19 mouse cellular contexts compared by ENCODE assay signal in genomic region chr14:120805137-120805536, GRCm38 (mm10).
DNase-seq lines count a peak whose midpoint lies in the region; ATAC-seq and TF ChIP-seq lines count a peak whose summit lies in the region.
"Had no signal": no experiment of that assay in that cellular context is flagged by ENCODE, and none has a peak within 500 bp of the region (broad histone marks: within the 10 kb centered on the region; RNA-seq: fewer than 3 reads in every experiment).

No protein-coding gene starts in this region.

- no peaks in the 10 kb centered on the region for H3K27me3 ChIP-seq in kidney, adult 2 months (replicated peaks; ENCODE audit: control insufficient read depth, insufficient read depth, low read length)
- no peaks in the 10 kb centered on the region for H3K27me3 ChIP-seq in midbrain, embryonic 13.5 days
- no peaks in the 10 kb centered on the region for H3K27me3 ChIP-seq in midbrain, postnatal 0 days (ENCODE audit: insufficient read depth, low read length)
- H3K27me3 ChIP-seq in liver, embryonic 12.5 days (replicated peaks), result peaks cover 6% of the 10 kb centered on the region; the same call in 1 of the 2 replicates
- H3K27me3 ChIP-seq: embryonic facial prominence, embryonic 15.5 days; heart, embryonic 12.5 days; liver, embryonic 15.5 days had no signal

- no peak for TF ChIP-seq POLR2A in kidney, adult 2 months (IDR thresholded peaks at IDR 0.05; ENCODE audit: low read depth, low read length)

- H3K4me1 ChIP-seq in kidney, adult 2 months (ENCODE audit: control insufficient read depth, insufficient read depth, low read length), result peaks cover 3% of the 10 kb centered on the region; the same call in 1 of the 2 replicates
- H3K4me1 ChIP-seq in midbrain, embryonic 13.5 days (replicated peaks), result peaks cover 25% of the 10 kb centered on the region
- H3K4me1 ChIP-seq in midbrain, postnatal 0 days (ENCODE audit: insufficient read depth, low read length), result 0 out of 2 replicates have a peak, but pooled peaks cover 6% of the 10 kb centered on the region
- H3K4me1 ChIP-seq in liver, embryonic 12.5 days, result no peaks in the 10 kb centered on the region
- H3K4me1 ChIP-seq: liver, embryonic 15.5 days had no signal

- no peaks in the 10 kb centered on the region for H3K36me3 ChIP-seq in kidney, adult 2 months (ENCODE audit: control insufficient read depth, insufficient read depth, low read length)
- H3K36me3 ChIP-seq in midbrain, embryonic 13.5 days, result no peaks in the 10 kb centered on the region
- H3K36me3 ChIP-seq in midbrain, postnatal 0 days (ENCODE audit: insufficient read depth, low read length), result no peaks in the 10 kb centered on the region
- H3K36me3 ChIP-seq in liver, embryonic 12.5 days, result no peaks in the 10 kb centered on the region
- H3K36me3 ChIP-seq: embryonic facial prominence, embryonic 15.5 days; heart, embryonic 12.5 days; hindbrain, embryonic 10.5 days; limb, embryonic 10.5 days; liver, embryonic 15.5 days had no signal

- ATAC-seq in midbrain, embryonic 13.5 days, result no peak
- no peak for ATAC-seq in midbrain, postnatal 0 days (ENCODE audit: low FRiP score)
- ATAC-seq in liver, embryonic 12.5 days, result no peak
- ATAC-seq: activated CD4-positive, CD25-positive, alpha-beta regulatory T cell, adult 4 months; intestine, embryonic 16.5 days had no signal

- H3K4me3 ChIP-seq in kidney, adult 2 months (ENCODE audit: insufficient read depth, low read depth, low read length), result no peak overlapping the region
- H3K4me3 ChIP-seq in midbrain, embryonic 13.5 days (replicated peaks), result no peak overlapping the region
- no peak overlapping the region for H3K4me3 ChIP-seq in midbrain, postnatal 0 days (ENCODE audit: low read depth, low read length)
- no peak overlapping the region for H3K4me3 ChIP-seq in liver, embryonic 12.5 days
- H3K4me3 ChIP-seq: embryonic facial prominence, embryonic 15.5 days; heart, embryonic 12.5 days; hindbrain, embryonic 10.5 days; limb, embryonic 10.5 days; liver, embryonic 15.5 days had no signal

- no peak overlapping the region for H3K9ac ChIP-seq in midbrain, embryonic 13.5 days (replicated peaks)
- H3K9ac ChIP-seq in midbrain, postnatal 0 days (replicated peaks; ENCODE audit: low read length, poor library complexity, severe bottlenecking), result no peak overlapping the region
- H3K9ac ChIP-seq in liver, embryonic 12.5 days, result no peak overlapping the region
- H3K9ac ChIP-seq: embryonic facial prominence, embryonic 15.5 days; forebrain, postnatal 0 days; heart, embryonic 12.5 days; liver, embryonic 15.5 days had no signal

- H3K9me3 ChIP-seq in midbrain, embryonic 13.5 days, result no peaks in the 10 kb centered on the region; the same call in none of the 2 replicates
- no peaks in the 10 kb centered on the region for H3K9me3 ChIP-seq in midbrain, postnatal 0 days (ENCODE audit: low read length)
- no peaks in the 10 kb centered on the region for H3K9me3 ChIP-seq in liver, embryonic 12.5 days (replicated peaks)
- H3K9me3 ChIP-seq: embryonic facial prominence, embryonic 15.5 days; limb, embryonic 10.5 days; liver, embryonic 15.5 days had no signal

- no peak overlapping the region for H3K27ac ChIP-seq in kidney, adult 2 months (ENCODE audit: insufficient read depth, low read depth, low read length)
- H3K27ac ChIP-seq in midbrain, embryonic 13.5 days, result peak overlapping the region; percentile 19; the same call in 1 of the 2 replicates
- no peak overlapping the region for H3K27ac ChIP-seq in midbrain, postnatal 0 days (ENCODE audit: low read depth, low read length)
- H3K27ac ChIP-seq in liver, embryonic 12.5 days, result no peak overlapping the region
- H3K27ac ChIP-seq: embryonic facial prominence, embryonic 15.5 days; limb, embryonic 10.5 days; liver, embryonic 15.5 days had no signal

- peak; percentile 13 for DNase-seq in kidney, adult 2 months
- no peak for DNase-seq in kidney, adult 9 months
- no peak for DNase-seq in midbrain, postnatal 0 days (ENCODE audit: low spot score)
- peak; percentile 32 for DNase-seq in lung, postnatal 14 days
- no peak for DNase-seq in natural killer cell, adult 2 months (ENCODE audit: low spot score in 2 of 2)
- DNase-seq: cerebellum, adult 11 months; forebrain, postnatal 0 days; layer of hippocampus, adult 9-11 months; retina, postnatal 1 day; spleen, adult 18-20 months had no signal

- no peak for TF ChIP-seq CTCF in kidney, adult 2 months (conservative IDR thresholded peaks at IDR 0.05; ENCODE audit: insufficient read depth, insufficient read length, low read depth, low read length)
- TF ChIP-seq CTCF in midbrain, postnatal 0 days (IDR thresholded peaks at IDR 0.05), result no peak

- WGBS in kidney, adult 2 months, result 60% methylated on average over 6 of the region's 6 CpGs
- 32% methylated on average over 6 of the region's 6 CpGs for WGBS in midbrain, embryonic 13.5 days
- 36% methylated on average over 6 of the region's 6 CpGs for WGBS in midbrain, postnatal 0 days
- 73% methylated on average over 6 of the region's 6 CpGs for WGBS in liver, embryonic 12.5 days (ENCODE audit: insufficient replicate concordance)

- no peak overlapping the region for H3K4me2 ChIP-seq in midbrain, embryonic 13.5 days (replicated peaks)
- H3K4me2 ChIP-seq in midbrain, postnatal 0 days (ENCODE audit: low read depth, low read length, poor library complexity, severe bottlenecking), result no peak overlapping the region
- no peak overlapping the region for H3K4me2 ChIP-seq in liver, embryonic 12.5 days
- H3K4me2 ChIP-seq: embryonic facial prominence, embryonic 15.5 days; heart, embryonic 12.5 days; liver, embryonic 15.5 days had no signal

Comparison
In these comparisons a context has a peak if more than half of its experiments do, and no peak if none do; other contexts are left out.
1. DNase-seq: peak in kidney, adult 2 months (single experiment) and lung, postnatal 14 days (single experiment); none in kidney, adult 9 months (single experiment), midbrain, postnatal 0 days (single experiment) and natural killer cell, adult 2 months (0 of 2).